Mouse (Mus musculus) hindbrain, embryonic 11.5 days (tissue): Measurements from ENCODE around the gene Defb41. TPM values are rescaled to one million over a fixed set of nuclear protein-coding genes. Genes with fewer than 3 reads are reported as not detected.
"Not testable (repeated sequence)": the region's sequence is repeated elsewhere in the genome, so short reads cannot be mapped to it uniquely, and the experiment has no call there.

ENCODE experiments used
- ATAC-seq: fragments of 200-750 bp; cut with Nextera tagmentation; 2 replicates; pipeline ENCODE4 v1.8.0; 2017; ENCODE audit warnings: mild to moderate bottlenecking, moderate TSS enrichment, moderate library complexity; ENCODE audit not compliant: low FRiP score
- DNase-seq: peaks from one replicate; pipeline ENCODE4 v3.0.0-alpha.2; 2015; ENCODE audit warnings: low spot score
- H3K27ac ChIP-seq: fragments of 300-500 bp; sonication (generic); 2 replicates; pipeline ENCODE4 v1.5.1; 2014; ENCODE audit warnings: mild to moderate bottlenecking, low read depth, low read length
- H3K27me3 ChIP-seq: fragments of 300-500 bp; sonication (generic); 2 replicates; pipeline ENCODE4 v1.6.1; 2014; ENCODE audit warnings: mild to moderate bottlenecking, low read length, moderate library complexity, mixed read lengths; ENCODE audit not compliant: control insufficient read depth, insufficient read depth
- H3K36me3 ChIP-seq: fragments of 300-500 bp; sonication (generic); 2 replicates; pipeline ENCODE4 v1.6.1; 2014; ENCODE audit warnings: mild to moderate bottlenecking, low read length, moderate library complexity, mixed read lengths; ENCODE audit not compliant: control insufficient read depth, insufficient read depth
- H3K4me1 ChIP-seq: fragments of 300-500 bp; sonication (generic); replicated peaks from 2 replicates; pipeline ENCODE4 v1.6.1; 2014; ENCODE audit warnings: low read length, mixed read lengths; ENCODE audit not compliant: control insufficient read depth, insufficient read depth
- H3K4me2 ChIP-seq: fragments of 300-500 bp; sonication (generic); replicated peaks from 2 replicates; pipeline ENCODE4 v1.6.1; 2014; ENCODE audit warnings: mild to moderate bottlenecking, low read depth, low read length
- H3K4me3 ChIP-seq: fragments of 300-500 bp; sonication (generic); 2 replicates; pipeline ENCODE4 v1.5.1; 2014; ENCODE audit warnings: low read depth, low read length
- H3K9ac ChIP-seq: fragments of 300-500 bp; sonication (generic); 2 replicates; pipeline ENCODE4 v1.6.1; 2014; ENCODE audit warnings: low read depth, low read length
- H3K9me3 ChIP-seq: fragments of 300-500 bp; sonication (generic); 2 replicates; pipeline ENCODE4 v1.6.1; 2016; ENCODE audit warnings: low read length; ENCODE audit not compliant: control insufficient read depth
- WGBS: fragments of 180-500 bp; shearing (Covaris S2); extraction: QIAGEN DNeasy Blood & Tissue Kit; methylation state at CpG from one replicate; pipeline ENCODE4 v1.1.7; 2014; 5-methylcytosine and 5-hydroxymethylcytosine counted together
- polyA plus RNA-seq: library from polyadenylated mRNA; unstranded; fragments of >200 nt; fragmentation: Nextera tagmentation; extraction: Ambion mirVana; gene quantifications from 2 replicates; pipeline ENCODE4 v1.2.1, GENCODE M21; 2014

The Defb41 gene
- polyA plus RNA-seq, 1 experiment from 2014 or later = not detected

DNA sequence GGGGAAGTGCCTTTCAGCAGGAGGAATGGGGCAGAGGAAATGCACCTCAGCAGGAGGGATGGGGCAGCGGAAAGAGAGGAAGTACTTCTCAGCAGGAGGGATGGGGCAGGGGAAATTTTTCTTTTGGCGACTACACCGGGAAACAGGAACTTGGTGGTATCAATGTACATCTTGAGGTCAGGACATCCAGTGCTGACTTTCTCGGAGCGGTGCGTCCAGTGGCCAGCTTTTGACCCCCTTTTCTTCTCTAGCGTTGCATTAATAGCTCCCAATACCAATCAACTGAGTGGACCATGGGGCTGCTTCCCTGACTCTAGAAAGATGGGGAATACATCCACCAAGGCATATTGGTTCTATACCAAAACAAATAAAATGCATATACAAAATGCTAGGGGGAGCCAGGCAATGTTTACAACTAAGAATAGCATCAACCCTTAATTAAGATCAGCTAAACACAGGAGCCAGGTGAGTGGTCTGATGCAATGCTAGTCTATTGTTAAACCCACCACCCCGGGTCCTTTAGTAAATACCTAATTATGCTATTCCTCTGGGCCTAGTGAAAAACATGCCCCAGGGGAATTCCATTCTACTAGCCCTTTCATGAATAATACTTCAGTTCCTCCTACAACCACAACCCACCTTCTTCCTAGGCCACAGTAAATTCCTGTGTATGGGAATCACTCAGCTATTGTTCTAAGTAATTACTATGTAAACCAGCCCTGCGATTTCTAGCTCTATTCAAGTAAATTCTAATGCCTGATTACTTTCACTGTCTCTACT lies 18.9 kb downstream of the Defb41 start:
- H3K9ac ChIP-seq, H3K36me3 ChIP-seq, H3K27me3 ChIP-seq, ATAC-seq, H3K4me2 ChIP-seq, H3K4me1 ChIP-seq, H3K4me3 ChIP-seq, DNase-seq, H3K27ac ChIP-seq, H3K9me3 ChIP-seq: not testable (repeated sequence)
- 85% methylated on average over 9 of the region's 9 CpGs for WGBS

DNA sequence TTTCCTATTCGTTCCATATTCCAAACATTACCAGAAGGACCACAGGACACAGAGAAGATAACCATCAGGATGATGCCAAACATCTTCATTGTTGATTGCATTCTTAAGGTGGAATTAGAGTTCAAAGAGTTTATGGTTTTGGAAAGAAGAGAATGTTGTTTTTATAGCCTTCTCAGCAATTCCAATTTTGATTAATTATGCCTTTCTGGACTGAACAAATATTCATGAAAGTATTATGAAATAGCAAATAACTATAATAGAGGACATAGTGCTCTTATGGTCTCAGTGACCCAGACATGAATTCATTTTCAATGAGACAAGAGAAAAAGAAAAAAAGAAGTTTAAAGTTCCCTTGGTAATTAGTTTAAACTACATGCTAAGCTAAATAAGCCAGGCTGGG lies 27.6 kb downstream of the Defb41 start, which contains the start of gene Defb18:
Gene Defb18 (minus strand): TSS at position 101 of the 400 bp plus-strand sequence.
- 76% methylated on average over 1 of the region's 1 CpGs for WGBS
- no peak for DNase-seq
- Histone ChIP-seq H3K4me2 (no peak within 1 kb of the TSS), H3K27me3 (no peaks in the 10 kb centered on the region), H3K9me3 (no peaks in the 10 kb centered on the region), H3K9ac (no peak within 1 kb of the TSS), H3K36me3 (no peaks in the 10 kb centered on the region), H3K4me1 (no peaks in the 10 kb centered on the region), H3K4me3 (no peak within 1 kb of the TSS), H3K27ac (no peak within 1 kb of the TSS)
- no peak for ATAC-seq

GRCm38 (mm10) chr1:18223385-18223945 lies 41.5 kb downstream of the Defb41 start:
- WGBS = 20% methylated on average over 3 of the region's 3 CpGs
- DNase-seq (no peak), ATAC-seq (no peak)
- H3K4me3 ChIP-seq = no peak overlapping the region
- H3K9ac ChIP-seq = no peak overlapping the region
- H3K9me3 ChIP-seq = no peaks in the 10 kb centered on the region
- no peaks in the 10 kb centered on the region for H3K27me3 ChIP-seq
- no peak overlapping the region for H3K27ac ChIP-seq
- no peaks in the 10 kb centered on the region for H3K36me3 ChIP-seq
- no peaks in the 10 kb centered on the region for H3K4me1 ChIP-seq
- no peak overlapping the region for H3K4me2 ChIP-seq

Other genes starting within 250 kb of the Defb41 start
- gene Crisp4, start 119.2 kb downstream of the Defb41 start, polyA plus RNA-seq = not detected in 2 replicates
- gene Defb18, start 27.7 kb downstream of the Defb41 start, polyA plus RNA-seq = not detected in 2 replicates